Mouse (Mus musculus) right cerebral cortex, postnatal 10 days (tissue): ENCODE results near the gene Arglu1.

Source experiments
- DNase-seq, 2 experiments: peaks; one replicate each; pipeline ENCODE4 v3.0.0; 2021; ENCODE audit warnings: low spot score in 2 of 2

Gene Arglu1

DNA sequence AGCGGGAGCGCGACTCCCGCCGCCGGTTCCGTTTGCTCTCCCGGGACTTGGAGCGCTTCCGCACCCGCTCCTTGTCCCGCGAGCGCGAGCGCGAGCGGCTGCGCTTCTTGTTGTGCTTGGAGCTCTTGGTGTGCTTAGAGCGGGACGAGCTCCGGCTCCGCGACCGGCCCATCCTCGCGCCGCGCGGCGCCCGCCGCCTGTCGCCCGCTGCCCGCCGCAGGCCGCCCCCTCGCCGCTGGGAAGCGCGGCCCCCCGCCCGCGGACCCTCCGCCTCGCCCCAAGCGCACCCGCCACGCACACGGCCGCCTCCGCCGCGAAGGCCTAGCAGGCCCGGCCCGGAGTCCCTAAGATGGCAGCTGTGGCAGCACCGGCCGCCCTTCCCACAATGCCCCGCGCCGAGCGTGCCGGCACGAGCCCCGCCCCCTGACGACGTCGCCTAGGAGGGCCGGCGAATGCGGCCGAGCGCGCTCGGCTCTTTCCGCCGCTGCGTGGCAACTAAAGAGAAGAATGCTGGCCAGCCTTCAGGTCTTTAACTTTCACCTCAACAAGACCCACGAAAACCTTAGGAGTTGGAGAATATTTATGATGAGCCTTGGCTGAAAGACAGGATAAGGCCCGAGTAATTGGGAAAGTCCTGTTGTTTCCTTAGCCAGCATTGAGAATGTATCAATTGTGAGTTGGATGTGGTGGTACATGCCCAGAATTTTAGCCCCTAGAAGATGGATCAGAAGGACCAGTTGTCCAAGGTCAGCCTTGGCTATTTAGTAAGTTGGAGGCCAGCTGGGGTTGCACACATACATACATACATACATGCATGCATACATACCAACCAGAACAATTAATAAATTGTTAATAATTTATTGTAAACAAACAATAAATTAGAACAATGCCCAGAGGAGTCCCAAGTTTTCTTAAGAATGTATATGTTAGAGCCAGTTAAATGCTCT is at the start of gene Arglu1:
Arglu1 (minus strand) TSS at position 376 of the 947 bp plus-strand sequence.
- peak; percentile 97 to 98 for DNase-seq

DNA sequence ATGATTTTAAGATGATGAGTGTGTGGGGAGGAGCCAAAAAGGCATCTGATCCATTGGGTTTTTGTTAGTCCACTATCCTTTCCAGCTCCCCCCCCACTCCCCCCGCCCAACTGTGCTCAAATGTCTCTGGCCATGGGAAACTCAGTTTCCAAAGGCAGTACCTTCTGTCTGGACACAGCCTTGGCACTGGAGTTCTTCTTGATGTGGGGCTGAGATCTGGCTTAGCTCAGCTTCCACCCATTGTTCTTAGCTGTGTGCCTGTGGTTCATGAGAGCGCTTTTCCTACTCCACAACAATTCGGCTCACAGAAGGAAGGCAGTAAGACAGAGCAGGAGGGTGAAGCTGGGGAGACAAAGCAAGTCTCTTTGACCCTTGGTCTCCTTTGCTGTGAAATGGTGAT is 47.0 kb upstream of the Arglu1 start:
- DNase-seq: no peak

DNA sequence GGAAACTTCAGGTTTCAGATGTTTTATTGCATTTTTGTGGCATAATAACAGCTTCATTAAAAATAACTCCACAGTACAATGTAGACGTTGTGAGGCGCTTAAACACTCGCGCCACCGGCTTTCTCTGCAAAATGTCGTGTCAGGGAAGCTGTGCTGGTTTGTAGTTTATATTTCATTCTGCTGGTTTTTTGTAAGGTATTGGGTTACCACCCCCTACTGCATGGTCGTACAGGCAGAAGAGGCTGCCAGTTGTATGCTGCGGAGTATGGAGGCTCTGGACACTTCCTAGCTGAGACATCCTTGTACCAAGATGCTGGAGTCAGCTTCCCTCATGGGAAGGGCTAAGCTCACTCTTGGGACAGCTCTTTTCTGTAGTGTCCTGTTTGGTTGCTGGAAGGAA is 46.5 kb upstream of the Arglu1 start:
- DNase-seq: no peak

DNA sequence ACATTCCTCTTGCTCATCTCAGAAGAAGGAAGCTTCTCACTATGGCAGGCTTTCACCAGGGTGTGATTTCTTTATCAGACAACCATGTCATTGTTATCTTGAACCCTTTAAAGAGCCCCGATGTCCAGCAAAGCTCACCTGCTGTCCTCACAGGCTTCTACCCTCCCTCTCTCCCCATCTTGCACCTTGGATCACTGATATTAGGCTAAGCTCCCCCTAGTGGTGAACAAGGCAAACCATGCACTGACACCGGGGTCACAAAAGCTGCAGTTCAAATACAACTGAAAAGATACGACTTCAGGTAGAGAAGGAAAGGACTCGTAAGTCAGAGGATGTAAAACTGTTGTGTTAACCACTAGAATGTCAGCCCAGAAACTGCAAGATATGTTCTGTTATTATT is 43.5 kb upstream of the Arglu1 start:
- DNase-seq: no peak

DNA sequence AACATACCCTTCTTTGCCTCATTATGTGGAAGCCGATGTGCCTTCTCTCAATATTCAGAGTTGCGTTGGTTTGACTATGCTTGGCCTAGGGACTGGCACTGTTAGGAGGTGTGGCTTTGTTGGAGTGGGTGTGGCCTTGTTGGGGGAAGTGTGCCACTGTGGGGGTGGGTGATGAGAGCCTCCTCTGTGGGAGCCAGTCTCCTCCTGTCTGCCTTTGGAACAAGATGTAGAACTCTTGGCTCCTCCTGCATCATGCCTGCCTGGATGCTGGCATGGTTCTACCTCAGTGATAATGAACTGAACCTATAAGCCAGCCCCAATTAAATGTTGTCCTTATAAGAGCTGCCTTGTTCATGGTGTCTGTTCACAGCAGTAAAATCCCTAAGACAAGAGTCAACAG is 38.3 kb upstream of the Arglu1 start:
- DNase-seq: no peak

DNA sequence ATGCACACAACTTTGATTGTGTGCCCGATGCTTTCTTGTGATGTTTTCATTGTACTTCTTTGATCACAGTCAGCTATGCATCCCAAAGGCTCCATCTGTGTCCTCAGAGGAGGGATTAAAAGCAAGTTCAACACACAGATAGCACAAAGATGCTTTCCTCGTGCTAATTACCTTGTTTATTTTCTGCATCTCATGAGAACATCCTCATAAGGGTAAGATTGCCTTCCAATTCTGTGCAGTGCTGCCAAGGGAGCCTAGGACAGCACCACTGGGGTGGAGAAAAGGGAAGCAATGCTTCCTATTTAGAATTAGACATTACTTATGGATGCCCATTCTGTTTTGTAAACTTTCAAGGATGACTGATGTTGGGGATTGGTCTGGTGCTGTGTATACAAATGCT is 36.2 kb upstream of the Arglu1 start:
- DNase-seq: no peak

DNA sequence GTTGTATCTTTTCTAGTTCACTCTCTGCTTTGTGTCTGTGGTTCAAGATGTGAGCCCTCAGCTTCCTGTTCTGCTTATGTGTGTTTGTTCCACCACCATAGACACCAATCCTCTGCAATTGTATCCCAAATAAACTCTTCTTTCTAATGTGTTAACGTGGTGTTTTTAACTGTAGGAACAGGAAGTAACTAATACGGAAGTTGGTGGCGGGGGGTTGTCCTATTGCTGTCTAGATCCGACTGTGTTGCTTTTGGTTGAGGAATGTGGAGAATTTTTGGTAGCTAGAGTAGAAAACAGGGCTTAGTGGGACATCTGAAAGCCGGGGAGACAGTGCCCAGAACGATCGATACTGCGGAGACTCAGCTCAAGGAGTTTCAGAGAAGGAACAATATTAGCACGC is 14.5 kb upstream of the Arglu1 start:
- DNase-seq: no peak

DNA sequence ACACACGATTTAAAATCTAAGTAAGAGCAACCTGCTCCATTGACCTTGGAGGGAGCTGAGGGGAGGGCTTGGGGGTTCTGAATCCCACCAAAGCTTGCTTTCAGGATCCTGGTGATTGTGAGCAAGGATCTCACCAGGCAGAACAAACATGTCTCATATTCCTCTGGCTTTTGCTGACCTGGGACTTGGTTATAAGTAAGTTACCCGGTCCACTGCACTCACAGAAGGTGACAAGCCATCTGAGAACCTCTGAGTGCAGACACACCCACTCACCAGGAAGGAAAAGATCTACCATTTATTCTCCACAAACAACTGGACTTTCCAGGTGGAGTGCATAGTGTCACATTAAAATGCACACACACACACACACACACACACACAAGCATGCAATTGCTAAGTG is 13.3 kb upstream of the Arglu1 start:
- no peak for DNase-seq

DNA sequence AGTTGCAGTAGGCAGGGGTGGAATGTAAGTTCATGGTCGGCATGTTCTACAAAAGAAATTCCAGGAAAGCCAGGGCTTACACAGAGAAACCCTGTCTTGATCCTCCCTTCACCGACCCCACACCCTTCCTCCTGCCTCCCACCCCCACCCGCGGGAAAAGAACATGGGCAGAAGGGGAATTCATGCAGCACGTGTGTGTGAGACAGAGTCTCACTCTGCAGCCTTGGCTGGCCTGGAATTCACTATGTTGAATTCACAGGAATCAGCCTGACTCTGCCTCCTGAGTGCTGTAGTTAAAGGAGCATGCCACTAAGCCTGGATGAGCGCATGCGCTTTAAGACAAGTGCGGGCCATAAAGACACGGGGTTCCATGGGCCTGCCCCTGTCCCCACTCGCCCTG is 10.5 kb upstream of the Arglu1 start:
- no peak for DNase-seq

DNA sequence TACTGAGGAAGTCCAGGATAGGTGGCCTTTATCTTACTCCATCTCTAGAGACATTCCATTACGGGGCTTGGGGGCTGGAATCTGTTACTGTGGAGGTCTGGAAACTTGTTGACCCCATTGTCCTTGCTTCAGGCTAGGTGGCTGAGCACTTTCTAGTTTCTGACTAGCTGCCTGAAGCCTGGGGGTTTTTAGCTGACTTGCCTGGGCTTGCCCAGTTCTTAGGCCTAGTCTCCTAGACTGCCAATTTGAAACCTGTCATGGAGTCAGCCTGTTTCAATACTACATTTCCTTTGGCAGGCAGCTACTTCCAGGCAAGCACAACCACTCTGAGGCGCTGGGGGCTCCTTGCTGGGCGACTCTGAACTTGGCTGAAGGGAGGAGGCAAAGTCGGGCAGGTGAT is 9.9 kb upstream of the Arglu1 start:
- DNase-seq: no peak

DNA sequence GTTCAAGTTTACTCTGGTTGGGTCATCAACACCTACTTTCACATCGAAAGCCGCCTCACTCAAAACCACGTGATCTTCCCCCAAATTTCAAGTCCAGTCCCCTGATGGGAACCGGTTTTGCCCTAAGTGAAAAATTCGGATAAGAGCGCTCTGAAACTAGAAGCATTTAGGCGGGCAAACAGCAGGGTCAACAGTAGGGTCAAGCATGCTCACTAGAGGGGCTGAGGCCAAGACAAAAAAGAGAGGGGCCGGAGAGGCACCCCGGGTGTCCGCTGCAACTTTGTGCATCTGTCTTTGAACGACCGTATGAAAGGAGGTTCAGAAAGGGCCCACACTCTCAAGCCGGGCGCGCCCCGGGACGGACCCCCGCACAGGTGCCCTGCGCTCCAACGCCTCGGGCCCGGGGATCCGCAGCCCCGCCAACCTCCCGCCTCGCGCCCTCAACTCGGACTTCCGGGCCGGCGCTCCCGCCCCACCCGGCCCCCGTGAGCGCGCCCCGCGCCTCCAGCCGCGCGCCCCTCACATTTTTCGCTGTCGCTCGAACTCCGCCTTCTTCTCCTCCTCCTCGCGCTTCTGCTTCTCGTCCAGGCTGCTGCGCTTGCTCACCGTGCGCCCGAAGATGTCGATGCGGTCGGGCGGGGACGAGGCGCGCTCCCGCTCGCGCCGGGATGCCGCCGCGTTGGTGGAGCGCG is 721 bp downstream of the Arglu1 start:
- peak; percentile 86 for DNase-seq

DNA sequence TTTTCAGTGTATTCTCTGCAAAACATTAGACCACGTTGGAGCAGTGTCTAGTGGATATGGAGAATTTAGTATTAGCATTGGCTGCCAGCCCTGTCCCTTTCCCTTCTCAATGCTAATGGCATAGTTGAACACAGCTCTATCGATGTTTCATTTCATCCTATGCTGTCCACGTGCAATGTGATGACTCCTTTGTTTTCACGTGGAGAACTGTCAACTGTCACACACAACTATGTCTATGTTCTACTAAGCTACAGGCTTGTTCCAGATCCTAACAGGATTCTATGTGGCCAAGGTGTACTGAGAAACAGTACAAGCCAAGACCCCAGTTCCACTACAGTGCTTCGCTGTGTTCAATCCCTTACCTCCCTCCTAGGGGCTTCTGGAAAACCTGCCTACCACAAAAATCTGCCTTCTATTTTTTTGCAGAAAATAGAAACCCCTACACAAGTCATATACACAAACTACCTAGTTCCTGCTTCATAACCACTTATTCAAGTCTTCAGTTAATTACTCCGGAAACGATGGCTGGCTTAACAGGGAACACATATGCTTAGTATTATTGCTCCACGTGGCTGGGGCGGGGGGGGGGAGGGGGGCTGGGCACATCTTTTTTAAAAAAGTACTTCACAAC is 1.4 kb downstream of the Arglu1 start:
- no peak for DNase-seq

DNA sequence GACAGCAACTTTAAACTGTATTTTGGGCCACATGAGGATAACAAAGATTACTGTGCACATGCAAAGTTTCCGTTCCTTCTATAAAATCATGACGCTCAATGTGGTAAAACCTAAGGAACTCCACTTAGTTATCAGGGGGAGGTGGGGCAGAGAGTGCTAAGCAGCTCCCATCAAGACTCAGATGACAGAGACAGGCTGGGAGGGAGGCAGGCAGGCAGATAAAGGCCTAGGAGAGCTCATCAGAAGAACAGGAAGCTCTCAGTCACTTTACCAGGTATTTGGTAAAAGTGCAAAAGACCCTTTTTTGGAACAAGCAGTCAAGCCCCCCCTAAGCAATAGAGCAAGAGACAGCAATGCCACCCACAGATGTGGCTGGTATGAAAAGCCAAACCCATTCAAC is 4.8 kb downstream of the Arglu1 start:
- DNase-seq: no peak

DNA sequence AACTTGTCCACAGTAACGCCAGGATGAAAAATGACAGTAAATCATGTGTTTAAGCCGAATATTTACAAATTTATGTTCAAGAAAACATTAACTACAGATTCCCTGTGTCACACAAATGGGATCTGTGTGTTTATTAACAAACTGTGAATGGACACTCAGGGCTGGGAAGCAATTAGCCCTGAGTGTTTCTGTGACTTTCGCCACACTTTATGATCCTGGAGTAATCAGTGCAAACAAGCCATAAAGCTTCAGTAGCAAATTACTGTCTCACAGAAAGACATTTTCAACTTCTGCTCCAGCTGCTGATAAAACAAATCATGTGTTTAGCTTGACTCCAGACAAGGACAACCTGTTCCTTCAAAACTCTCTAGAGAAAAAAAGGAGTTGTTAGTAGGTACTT is 7.6 kb downstream of the Arglu1 start:
- DNase-seq: no peak

DNA sequence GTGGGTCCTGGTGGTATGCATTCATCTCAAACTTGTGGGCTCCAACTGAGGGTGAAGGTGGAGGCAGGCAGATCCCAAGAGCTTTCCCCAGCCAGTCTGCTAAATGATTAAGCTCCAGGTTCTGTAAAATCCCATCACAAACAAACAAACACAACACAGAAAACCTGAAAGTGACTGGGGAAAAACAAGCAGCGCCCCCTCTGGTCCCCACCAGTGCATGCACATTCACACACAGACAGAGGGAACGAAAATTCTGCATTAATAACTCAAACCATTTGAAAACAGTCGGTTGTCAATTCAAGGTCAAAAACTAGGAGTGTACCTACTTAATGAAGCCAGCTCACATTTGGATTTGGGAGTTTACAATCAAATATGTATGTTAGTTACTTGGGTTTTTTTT is 12.1 kb downstream of the Arglu1 start:
- no peak for DNase-seq

DNA sequence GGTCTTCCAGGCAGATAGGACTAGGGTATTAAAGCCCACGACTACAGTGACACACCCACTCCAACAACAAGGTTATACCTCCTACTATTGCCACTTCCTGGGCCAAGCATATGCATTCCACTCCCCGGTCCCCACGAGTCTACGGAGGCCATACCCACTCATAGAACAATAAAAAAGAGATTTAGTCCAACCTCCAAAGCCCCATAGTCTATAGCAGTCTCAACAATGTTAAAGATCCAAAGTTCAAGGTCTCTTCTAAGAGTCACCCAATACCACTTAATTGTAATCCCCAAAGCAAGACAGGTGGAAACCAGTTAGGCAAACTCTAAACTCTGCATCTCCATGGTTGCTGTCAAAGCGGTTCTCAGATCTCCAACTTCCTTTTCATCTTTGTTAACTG is 15.5 kb downstream of the Arglu1 start:
- DNase-seq: no peak

DNA sequence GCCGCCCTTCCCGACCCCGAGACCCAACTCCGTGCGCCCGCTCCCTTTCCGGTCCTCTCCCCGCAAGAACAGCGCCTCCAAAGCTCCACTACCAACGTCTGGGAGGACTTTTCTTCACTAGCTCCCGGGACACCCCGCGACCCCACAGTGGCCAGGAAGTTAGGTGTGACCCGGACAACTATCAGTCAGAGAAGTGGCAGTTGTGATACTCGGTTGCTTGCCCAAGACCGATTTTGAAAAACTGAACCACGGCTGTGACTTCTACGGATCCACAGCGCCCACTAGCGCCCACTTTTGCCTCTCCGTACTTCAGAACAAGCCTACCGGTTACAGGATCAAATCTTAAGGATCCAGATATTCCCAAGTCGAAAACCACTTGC is 28.6 kb downstream of the Arglu1 start:
- DNase-seq: peak; percentile 91 to 94

DNA sequence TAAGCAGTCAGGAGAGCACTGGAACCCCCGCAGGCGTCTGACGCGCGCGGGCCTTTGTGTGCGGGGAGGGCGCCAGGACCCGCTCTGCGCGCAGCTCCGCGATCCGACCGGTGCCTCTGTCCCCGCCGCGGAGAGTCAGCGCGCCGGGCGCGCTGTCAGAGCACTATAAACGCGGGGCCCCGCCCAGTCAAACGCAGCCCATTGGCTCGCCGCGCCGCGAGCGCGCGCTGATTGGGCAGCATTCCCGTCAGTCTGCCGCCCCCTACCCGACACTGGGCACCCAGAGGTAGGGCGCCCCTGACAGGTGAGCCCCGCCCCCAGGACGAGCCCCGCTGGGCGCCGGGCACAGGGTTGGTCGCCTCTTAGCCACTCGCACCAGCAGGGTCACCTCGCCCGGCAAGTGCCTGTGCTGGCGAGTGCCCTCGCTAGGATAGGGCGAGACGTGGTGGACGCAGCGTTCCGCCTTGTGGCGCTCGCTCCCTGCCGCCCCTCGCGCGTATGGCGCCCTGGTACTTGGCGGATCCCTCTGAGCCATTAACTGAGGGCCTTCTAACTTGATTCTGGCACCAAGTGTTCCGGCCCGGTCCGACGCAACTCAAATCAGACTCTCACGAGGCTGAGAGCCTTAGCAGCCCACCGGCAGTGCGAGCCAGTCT is 29.1 kb downstream of the Arglu1 start, which contains the start of gene Efnb2:
Efnb2 (minus strand) TSS at position 140 of the 656 bp plus-strand sequence.
- peak; percentile 98 for DNase-seq

DNA sequence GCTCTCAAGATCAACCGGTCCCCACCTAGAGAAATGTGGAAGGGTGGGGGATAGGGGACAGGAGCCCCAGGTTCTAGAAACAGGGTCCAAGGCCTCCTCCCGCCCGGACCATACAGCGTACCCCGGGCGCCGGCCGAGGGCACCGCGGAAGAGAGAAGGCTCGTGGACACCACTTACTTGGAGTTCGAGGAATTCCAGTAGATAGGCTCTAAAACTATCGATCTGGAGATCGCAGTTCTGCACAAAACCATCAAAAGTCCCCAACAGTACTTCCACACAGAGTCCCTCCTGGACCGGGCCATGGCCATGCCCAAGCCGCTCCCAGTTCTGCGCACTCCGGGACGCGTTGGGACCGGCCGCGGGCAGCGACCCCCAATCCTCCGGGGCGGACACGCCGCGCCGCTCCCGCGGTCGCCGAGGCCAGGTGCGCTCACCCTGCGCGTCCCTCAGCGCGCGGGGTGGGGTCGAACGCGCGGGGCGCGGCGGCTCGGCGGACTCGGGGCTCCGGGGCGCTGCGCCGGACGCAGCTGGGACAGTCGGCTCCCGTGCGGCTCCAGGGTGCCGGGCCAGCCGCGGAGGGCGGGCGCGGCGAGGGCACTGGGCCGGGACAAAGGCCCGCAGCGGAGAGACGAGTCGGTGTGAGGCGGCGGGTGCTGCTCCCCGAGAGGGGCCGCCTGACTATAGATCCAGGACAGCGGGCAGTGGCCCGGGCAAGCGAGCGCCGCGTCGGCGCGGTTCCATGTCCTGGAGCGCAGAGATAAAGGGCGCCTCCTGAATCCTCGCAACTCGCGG is 29.8 kb downstream of the Arglu1 start:
- no peak for DNase-seq

DNA sequence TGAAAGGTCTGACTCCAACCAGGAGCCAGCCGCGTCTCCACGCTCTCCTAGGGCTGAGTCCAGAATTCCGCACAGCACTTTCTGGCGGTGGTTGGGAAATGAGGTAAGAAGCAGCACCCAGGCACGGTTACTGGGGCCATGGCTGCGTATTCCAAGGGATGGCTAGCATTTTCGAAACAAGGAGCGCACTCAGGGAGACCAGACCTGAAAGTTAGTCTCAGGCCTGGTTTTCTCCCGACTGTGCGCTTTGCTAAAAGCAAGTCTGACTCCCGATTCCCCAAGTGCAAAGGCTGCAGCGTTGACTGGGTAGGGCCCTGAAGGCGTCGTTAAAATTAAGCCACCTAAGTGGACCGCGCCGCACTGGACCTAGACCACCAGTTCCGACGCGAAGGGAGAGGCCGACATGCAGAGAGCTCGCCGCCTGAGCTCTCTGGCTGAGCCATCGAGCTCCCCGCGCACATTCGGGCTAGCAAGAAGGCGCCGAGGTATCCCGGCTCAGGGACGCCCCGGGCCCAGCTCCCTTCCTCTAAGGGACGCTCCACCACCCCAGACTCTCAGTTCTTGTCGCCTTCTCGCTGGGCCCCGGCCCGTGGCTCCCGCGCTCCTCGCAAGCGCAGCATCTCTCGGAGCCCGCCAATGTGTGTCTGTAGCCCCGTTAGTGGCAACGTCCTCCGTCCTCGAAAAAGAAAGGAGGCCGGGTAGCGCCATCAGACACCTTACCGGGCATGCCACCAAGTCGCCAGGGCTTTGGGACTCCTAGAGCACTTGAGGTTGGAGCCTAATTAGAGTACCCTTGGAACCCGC is 30.6 kb downstream of the Arglu1 start:
- peak; percentile 53 to 61 for DNase-seq
